Mouse (Mus musculus): Measurements from ENCODE around the gene St6galnac3. TPM values are rescaled to one million over a fixed set of nuclear protein-coding genes. Genes with fewer than 3 reads are reported as not detected.

The St6galnac3 gene
- polyA plus RNA-seq, 1 experiment from 2014 or later: 23.7 TPM

Small RNAs within 50 kb of the gene (microRNA-seq; reads per million reads assigned to microRNA genes)
- not detected for gene Gm27405

Other genes with a start within 250 kb of the St6galnac3 start
- 0.30 and 0.41 TPM in 2 replicates for gene Asb17, start 119.0 kb upstream of the St6galnac3 start, polyA plus RNA-seq (2014; fragmentation: Nextera tagmentation; extraction: Ambion mirVana)
- 0.11 and 0.12 TPM in 2 replicates for gene Msh4, start 181.0 kb upstream of the St6galnac3 start, polyA plus RNA-seq (2014; fragmentation: Nextera tagmentation; extraction: Ambion mirVana)
- gene Rabggtb, start 187.8 kb upstream of the St6galnac3 start, polyA plus RNA-seq (2014; fragmentation: Nextera tagmentation; extraction: Ambion mirVana): 64.6 and 67.8 TPM in 2 replicates
- gene Acadm, start 219.5 kb upstream of the St6galnac3 start, polyA plus RNA-seq (2014; fragmentation: Nextera tagmentation; extraction: Ambion mirVana): 263 and 291 TPM in 2 replicates
- gene Slc44a5, start 248.3 kb upstream of the St6galnac3 start, polyA plus RNA-seq (2014; fragmentation: Nextera tagmentation; extraction: Ambion mirVana): 1.0 and 1.4 TPM in 2 replicates

Measured in heart, embryonic 14.5 days (tissue).